Mouse (Mus musculus) limb, embryonic 13.5 days (tissue): Measurements from ENCODE around the gene Inpp5b. TPM values are rescaled to one million over a fixed set of nuclear protein-coding genes. Genes with fewer than 3 reads are reported as not detected.

Experiments used
- ATAC-seq: fragments of 200-750 bp; cut with Nextera tagmentation; 2 replicates; pipeline ENCODE4 v1.8.0; 2017; ENCODE audit warnings: low read depth, moderate number of reproducible peaks, moderate TSS enrichment; ENCODE audit not compliant: low FRiP score
- H3K27ac ChIP-seq: fragments of 300-500 bp; sonication (generic); 2 replicates; pipeline ENCODE4 v1.5.1; 2015; ENCODE audit warnings: inconsistent platforms, mild to moderate bottlenecking, moderate library complexity
- H3K27me3 ChIP-seq: fragments of 300-500 bp; sonication (generic); 2 replicates; pipeline ENCODE4 v1.6.1; 2015; ENCODE audit warnings: mild to moderate bottlenecking, inconsistent platforms
- H3K36me3 ChIP-seq: fragments of 300-500 bp; sonication (generic); 2 replicates; pipeline ENCODE4 v1.6.1; 2015; ENCODE audit warnings: inconsistent platforms, mild to moderate bottlenecking, moderate library complexity
- H3K4me1 ChIP-seq: fragments of 300-500 bp; sonication (generic); 2 replicates; pipeline ENCODE4 v1.6.1; 2015; ENCODE audit warnings: inconsistent platforms
- H3K4me2 ChIP-seq: fragments of 300-500 bp; sonication (generic); replicated peaks from 2 replicates; pipeline ENCODE4 v1.6.1; 2015; ENCODE audit warnings: inconsistent platforms, mild to moderate bottlenecking, moderate library complexity
- H3K4me3 ChIP-seq: fragments of 300-500 bp; sonication (generic); 2 replicates; pipeline ENCODE4 v1.5.1; 2015; ENCODE audit warnings: moderate library complexity, mild to moderate bottlenecking, inconsistent platforms
- H3K9ac ChIP-seq: fragments of 300-500 bp; sonication (generic); 2 replicates; pipeline ENCODE4 v1.6.1; 2015; ENCODE audit warnings: mild to moderate bottlenecking, inconsistent platforms
- H3K9me3 ChIP-seq: fragments of 300-500 bp; sonication (generic); 2 replicates; pipeline ENCODE4 v1.6.1; 2016; ENCODE audit warnings: inconsistent platforms
- WGBS: fragments of 180-500 bp; shearing (Covaris S2); methylation state at CpG from one replicate; pipeline ENCODE4 v1.1.7; 2015; 5-methylcytosine and 5-hydroxymethylcytosine counted together
- polyA plus RNA-seq: library from polyadenylated mRNA; unstranded; fragments of >200 nt; fragmentation: Nextera tagmentation; extraction: Ambion mirVana; gene quantifications from 2 replicates; pipeline ENCODE4 v1.2.1, GENCODE M21; 2015

Gene Inpp5b
- 24.6 and 25.2 TPM in 2 replicates for polyA plus RNA-seq

DNA sequence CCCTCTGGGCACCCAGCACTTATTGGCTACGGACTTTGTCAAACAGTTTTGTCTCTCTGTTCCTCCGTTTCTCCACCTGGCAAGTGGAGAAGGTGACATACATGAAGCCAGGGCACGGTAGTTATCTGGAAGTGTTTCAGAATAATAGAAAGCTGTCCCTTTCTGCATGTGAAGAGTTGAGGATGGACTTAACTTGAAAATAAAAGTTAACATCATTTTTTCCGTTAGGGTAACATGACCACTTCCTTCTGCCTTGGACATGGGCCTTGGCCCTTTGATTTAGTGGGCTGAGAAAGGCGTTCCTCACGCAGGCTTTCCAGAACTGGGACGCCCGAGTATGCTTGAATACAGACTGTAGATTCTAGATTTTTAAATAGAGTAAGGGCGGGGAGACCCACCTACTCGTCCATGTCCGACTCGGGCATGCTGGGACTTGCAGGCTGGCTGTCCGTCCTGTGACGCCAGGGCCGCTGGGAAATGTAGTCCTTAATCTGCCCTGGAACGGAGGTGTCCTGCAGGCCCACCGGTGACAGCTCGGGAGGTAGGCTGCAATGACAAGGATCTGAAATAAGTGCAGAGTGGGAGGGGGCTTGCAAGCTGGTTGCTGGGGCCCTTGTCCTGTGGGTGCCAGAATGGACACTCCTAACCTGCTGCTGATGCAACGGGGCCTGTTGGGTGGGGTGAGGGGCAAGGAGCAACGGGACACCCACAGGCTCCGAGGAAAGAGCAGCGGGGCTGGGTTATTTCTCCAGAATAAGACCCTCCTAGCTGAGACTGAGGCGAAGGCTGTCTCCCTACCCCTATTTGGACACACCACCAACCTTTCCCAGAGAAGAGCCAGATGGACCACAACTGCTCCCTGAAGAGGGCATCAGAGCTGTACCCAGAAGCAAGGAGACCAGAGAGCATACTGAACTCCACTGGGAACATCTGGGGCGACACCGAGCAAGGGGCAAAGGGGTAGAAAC, at the start of gene Inpp5b:
TSS of gene Inpp5b (plus strand) at position 475 of the 968 bp plus-strand sequence.
- whole genome bisulfite sequencing, result 18% methylated on average over 25 of the region's 25 CpGs
- H3K36me3 ChIP-seq, result peaks cover 11% of the 10 kb centered on the region
- H3K4me3 ChIP-seq, result peak within 1 kb of the TSS; percentile 54
- peaks cover 11% of the 10 kb centered on the region; the same call in 1 of the 2 replicates for H3K4me1 ChIP-seq
- H3K27ac ChIP-seq, result no peak within 1 kb of the TSS
- no peaks in the 10 kb centered on the region for H3K27me3 ChIP-seq
- peak within 1 kb of the TSS; percentile 77 for H3K9ac ChIP-seq
- H3K4me2 ChIP-seq, result peak within 1 kb of the TSS; percentile 77
- no peaks in the 10 kb centered on the region for H3K9me3 ChIP-seq
- ATAC-seq, result peak; percentile 90

DNA sequence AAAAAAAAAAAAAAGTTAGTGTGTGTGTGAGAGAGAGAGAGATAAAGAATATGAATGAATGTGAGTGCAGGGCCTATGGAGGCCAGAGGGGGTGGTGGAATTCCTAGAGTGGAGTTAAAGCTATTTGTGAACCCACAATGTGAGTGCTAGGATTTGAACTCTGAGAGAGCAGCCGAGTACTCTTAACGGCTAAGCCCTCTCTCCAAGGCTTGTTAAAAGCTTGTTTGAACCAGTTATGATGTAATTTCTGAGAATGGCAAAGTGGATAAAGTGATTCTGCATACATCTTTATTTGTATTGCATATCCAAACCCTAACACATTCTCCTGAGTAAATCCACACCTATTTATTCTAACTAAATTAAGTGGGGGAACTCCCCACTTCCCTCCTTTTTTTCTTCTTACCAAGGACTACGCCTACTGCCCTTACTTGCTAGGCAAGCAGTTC, 49.2 kb upstream of the Inpp5b start:
- H3K4me1 ChIP-seq, result peaks cover 31% of the 10 kb centered on the region
- 69% methylated on average over 3 of the region's 3 CpGs for WGBS

DNA sequence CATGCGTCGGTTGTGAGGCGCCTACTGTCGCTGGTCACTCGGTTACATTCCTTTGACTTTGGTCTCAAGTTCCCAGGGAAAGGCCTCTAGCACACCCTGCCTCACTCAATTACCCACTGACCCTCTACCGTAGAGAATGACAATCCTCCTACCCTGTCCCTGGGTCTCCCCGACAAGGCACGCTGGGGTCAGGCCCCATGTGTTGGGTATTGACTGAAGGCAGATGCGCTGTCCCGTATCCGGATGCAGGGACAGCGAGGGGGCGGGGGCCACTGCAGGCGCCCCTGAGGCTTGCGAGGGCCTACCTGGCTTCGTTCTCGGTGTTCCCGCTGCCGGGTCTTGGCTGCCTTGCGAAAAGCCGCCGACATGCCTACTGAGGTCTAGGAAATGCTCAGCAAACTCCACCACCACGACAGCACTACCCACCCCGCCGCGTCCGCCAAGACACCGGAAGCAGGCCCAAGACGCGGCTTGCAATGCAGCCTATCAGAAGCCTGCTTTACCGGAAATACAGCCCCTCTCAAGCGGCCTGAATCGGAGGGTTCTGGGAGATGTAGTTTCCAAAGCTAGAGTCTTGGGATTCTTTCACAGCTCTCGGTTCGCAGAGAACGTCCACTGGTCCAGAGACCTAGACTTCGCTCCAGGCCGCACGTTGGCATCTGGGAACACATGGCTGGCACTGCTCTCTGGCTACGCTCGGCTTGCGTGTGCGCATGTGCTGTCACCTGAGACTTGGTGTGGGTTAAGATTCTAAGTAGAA, 48.3 kb upstream of the Inpp5b start, which contains the start of gene Utp11:
TSS of gene Utp11 (minus strand) at position 466 of the 760 bp plus-strand sequence.
- Histone ChIP-seq H3K4me3 (peak within 1 kb of the TSS; percentile 88), H3K4me2 (peak within 1 kb of the TSS; percentile 88), H3K9me3 (no peaks in the 10 kb centered on the region), H3K9ac (peak within 1 kb of the TSS; percentile 95), H3K27ac (peak within 1 kb of the TSS; percentile 73), H3K27me3 (0 out of 2 replicates have a peak, but pooled peaks cover 3% of the 10 kb centered on the region), H3K4me1 (peaks cover 31% of the 10 kb centered on the region), H3K36me3 (0 out of 2 replicates have a peak, but pooled peaks cover 6% of the 10 kb centered on the region)
- under 1% methylated on average over 43 of the region's 43 CpGs for WGBS
- peak; percentile 97 for ATAC-seq

More for the DNA sequence above, 49.2 kb upstream of the Inpp5b start:
- ATAC-seq, result no peak
- H3K27me3 ChIP-seq, result 0 out of 2 replicates have a peak, but pooled peaks cover 3% of the 10 kb centered on the region
- H3K36me3 ChIP-seq, result peaks cover 15% of the 10 kb centered on the region
- H3K4me2 ChIP-seq, result peak overlapping the region; percentile 88
- peak overlapping the region; percentile 95 for H3K9ac ChIP-seq
- peak overlapping the region; percentile 88 for H3K4me3 ChIP-seq
- H3K9me3 ChIP-seq, result no peaks in the 10 kb centered on the region
- H3K27ac ChIP-seq, result no peak overlapping the region

DNA sequence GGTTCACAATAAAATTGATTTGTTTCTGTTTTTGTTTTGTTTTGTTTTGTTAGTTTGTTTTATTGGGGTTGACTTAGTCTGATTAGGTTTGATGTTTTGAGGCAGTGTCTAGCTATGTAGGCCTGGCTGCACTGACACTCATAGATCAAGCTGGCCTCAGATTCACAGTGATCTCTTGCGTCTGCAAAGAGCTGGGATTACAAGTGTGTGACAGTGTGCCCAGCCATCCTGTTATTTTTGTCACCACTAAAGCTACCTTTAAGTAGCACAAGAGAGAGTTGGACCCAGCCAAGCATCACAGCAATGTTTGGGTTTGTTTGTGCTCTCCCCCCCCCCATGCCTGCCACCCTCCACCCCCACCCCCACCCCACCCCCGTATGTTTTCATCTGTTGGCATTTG, 47.1 kb upstream of the Inpp5b start:
- no peak overlapping the region for H3K4me3 ChIP-seq
- no peak overlapping the region for H3K27ac ChIP-seq
- H3K36me3 ChIP-seq, result 0 out of 2 replicates have a peak, but pooled peaks cover 4% of the 10 kb centered on the region
- H3K4me2 ChIP-seq, result no peak overlapping the region
- H3K4me1 ChIP-seq, result peaks cover 33% of the 10 kb centered on the region
- 0 out of 2 replicates have a peak, but pooled peaks cover 3% of the 10 kb centered on the region for H3K27me3 ChIP-seq
- ATAC-seq, result no peak
- H3K9me3 ChIP-seq, result no peaks in the 10 kb centered on the region
- WGBS, result 78% methylated on average over 2 of the region's 2 CpGs
- H3K9ac ChIP-seq, result no peak overlapping the region

DNA sequence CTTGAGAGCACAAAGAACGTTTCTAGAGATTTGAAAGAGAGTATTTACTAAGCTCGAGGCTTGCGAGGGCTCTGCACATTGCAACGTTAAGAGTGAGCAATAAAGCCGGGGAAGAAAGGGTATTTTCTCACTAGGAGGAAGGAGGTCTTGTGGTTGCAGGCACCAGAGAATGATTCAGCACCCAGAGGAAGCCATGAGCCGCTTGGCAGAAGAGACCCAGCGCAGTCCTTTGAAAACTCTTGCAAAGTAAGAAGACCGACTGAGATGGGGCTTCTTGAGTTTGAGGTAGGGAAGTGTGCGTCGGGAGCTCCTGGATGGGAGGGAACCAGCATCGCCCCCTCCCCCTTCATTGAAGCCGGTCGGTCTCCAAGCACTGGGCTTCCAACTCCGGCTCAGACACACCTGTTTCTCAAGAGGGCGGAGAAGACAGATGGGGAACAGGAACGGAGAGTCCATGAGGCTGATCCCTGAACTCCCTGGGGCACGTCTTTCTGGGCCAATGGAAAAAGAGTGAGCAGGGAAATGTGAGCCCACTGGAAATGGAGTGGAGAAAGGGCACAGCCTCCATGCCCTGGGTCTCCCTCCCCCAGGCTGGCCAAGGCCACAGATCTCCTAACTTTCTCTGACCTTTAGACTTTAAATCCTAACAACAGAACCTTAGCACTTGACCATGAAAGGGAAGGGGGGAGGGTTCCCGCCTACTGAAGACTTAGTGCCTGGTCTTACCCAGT, 45.7 kb upstream of the Inpp5b start:
- H3K27ac ChIP-seq, result 0 out of 2 replicates have a peak overlapping the region, but pooled peaks have one; percentile 6
- no peak overlapping the region for H3K9ac ChIP-seq
- peak overlapping the region; percentile 2; the same call in 1 of the 2 replicates for H3K4me3 ChIP-seq
- WGBS, result 9% methylated on average over 18 of the region's 18 CpGs
- 0 out of 2 replicates have a peak, but pooled peaks cover 3% of the 10 kb centered on the region for H3K27me3 ChIP-seq
- H3K36me3 ChIP-seq, result 0 out of 2 replicates have a peak, but pooled peaks cover 2% of the 10 kb centered on the region
- peaks cover 34% of the 10 kb centered on the region for H3K4me1 ChIP-seq
- H3K9me3 ChIP-seq, result no peaks in the 10 kb centered on the region
- no peak for ATAC-seq
- H3K4me2 ChIP-seq, result peak overlapping the region; percentile 45

DNA sequence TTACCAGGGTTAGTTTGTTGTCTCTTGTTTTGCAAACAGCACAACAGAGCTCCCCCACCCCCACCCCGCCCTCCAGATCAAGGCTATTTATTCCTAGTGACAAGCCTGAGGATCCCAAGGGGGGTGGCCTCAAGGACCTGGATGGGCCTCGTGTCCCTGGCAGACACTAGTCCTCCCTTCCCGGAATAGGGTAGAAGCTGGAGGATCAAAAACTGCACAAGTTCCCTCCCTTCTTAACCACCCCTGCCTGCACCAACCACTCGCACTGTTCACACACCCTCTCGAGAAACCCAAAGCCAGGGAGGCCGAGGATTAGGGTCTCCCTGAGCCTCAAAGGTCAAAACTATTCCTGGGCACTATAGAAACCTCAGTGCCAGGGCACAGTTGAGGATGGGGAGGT, 41.9 kb upstream of the Inpp5b start:
- Histone ChIP-seq H3K4me1 (peaks cover 47% of the 10 kb centered on the region), H3K9ac (peak overlapping the region; percentile 94; the same call in 1 of the 2 replicates), H3K36me3 (no peaks in the 10 kb centered on the region), H3K4me3 (peak overlapping the region; percentile 93), H3K27ac (peak overlapping the region; percentile 94), H3K9me3 (no peaks in the 10 kb centered on the region), H3K4me2 (peak overlapping the region; percentile 77), H3K27me3 (0 out of 2 replicates have a peak, but pooled peaks cover 3% of the 10 kb centered on the region)
- ATAC-seq, result no peak
- 10% methylated on average over 6 of the region's 6 CpGs for WGBS

DNA sequence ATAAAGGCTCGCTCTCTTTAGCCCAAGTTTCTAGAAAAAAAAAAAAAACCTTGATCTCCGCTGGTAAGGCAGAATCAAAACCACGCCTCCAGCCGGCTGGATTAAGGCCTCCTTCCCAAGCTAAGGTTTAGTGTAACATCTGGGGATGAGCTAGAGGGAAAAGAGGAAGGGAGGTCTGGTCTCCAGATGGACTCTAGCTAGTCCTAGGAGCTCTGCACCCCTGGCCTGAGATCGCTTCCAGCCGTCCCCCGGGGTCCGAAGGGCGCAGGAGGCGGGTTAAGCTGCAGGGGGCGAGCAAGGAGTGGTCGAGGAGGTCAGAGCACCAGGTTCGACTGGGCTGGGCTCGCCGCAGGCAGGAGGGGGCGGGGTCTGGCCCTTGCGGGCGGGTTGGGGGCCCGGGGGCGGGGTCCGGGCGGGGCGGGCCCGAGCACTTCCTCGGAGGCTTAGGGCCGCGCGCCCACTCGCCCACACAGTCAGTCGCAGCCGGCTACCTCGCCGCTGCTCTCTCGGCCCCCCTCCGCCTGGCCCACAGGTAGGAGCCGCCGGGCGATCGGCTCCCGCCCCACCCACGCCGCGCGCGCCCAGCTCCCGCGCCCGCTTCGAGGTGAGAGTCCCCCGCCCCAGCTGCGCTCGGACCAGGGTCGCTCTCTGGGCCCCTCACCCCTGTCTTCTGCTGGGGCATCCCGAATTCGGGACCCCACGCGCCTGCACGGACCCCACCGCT, 41.2 kb upstream of the Inpp5b start, which contains the start of gene Fhl3:
TSS of gene Fhl3 (plus strand) at position 454 of the 724 bp plus-strand sequence.
- H3K4me2 ChIP-seq, result peak within 1 kb of the TSS; percentile 77
- peak within 1 kb of the TSS; percentile 94 for H3K27ac ChIP-seq
- peaks cover 54% of the 10 kb centered on the region for H3K4me1 ChIP-seq
- under 1% methylated on average over 38 of the region's 59 CpGs for WGBS
- peak within 1 kb of the TSS; percentile 93 for H3K4me3 ChIP-seq
- ATAC-seq, result peak; percentile 74
- no peaks in the 10 kb centered on the region for H3K9me3 ChIP-seq
- H3K27me3 ChIP-seq, result 0 out of 2 replicates have a peak, but pooled peaks cover 3% of the 10 kb centered on the region
- peak within 1 kb of the TSS; percentile 94 for H3K9ac ChIP-seq
- peaks cover 1% of the 10 kb centered on the region for H3K36me3 ChIP-seq

DNA sequence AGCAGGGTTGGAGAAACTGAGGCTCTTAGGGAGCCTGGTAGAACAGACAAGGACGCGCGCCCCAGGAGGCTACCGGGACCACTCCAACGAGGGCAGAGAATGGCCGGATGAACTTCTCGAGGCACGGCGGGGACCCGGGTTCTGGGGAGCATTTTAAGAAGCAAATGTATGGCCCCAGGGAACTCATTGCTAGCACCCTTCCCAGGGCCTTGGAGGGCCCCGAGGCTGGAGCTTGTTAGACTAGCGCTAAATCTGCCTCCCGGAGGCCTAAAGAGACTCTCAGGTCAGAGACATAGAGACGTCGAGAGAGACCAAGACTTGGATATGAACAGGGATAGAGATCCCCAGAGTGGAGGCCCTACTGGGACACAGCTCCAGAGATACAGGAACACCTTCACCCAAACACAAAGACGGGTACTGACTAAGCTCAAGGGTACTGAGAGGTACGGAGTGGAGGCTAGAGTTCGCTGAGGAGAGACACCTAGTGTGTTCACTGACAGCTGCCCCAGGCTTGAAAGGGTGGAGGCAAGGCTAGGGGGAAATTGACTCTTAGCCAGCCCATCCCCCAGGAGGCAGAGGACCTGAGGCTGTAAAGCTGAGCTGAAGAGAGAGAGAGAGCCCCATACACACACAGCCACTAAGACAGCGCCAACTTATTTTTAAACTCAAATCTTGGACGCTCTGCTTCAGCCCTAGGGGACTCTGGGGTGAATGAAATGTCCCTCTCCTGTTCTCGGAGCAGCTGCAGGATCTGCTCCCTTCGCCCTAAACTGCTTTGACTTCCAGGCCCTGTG, 40.4 kb upstream of the Inpp5b start:
- Histone ChIP-seq H3K27me3 (0 out of 2 replicates have a peak, but pooled peaks cover under 1% of the 10 kb centered on the region), H3K27ac (peak overlapping the region; percentile 94), H3K4me1 (peaks cover 56% of the 10 kb centered on the region), H3K36me3 (peaks cover 10% of the 10 kb centered on the region), H3K9me3 (no peaks in the 10 kb centered on the region), H3K4me3 (peak overlapping the region; percentile 93), H3K9ac (peak overlapping the region; percentile 94), H3K4me2 (peak overlapping the region; percentile 77)
- ATAC-seq, result peak; percentile 12
- WGBS, result under 1% methylated on average over 22 of the region's 22 CpGs

DNA sequence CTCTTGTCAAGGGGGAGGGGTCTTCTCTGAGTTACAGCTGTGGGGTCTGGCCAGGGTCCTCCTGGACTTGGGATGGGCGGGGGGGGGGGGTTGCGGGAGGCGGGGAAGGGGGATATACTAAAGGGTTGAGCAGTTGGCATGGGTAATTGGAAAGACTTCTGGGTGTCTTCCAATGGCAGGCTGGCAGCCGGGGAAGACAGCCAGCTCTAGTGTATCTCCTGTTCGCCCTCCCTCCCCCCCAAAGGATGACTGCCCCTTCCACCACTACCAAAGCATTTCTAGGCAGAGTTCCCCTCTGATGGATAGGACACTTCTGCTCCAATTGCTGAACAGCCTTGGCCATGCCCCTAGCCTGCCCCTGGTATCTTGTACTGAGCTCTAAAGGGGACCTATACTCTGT, 39.7 kb upstream of the Inpp5b start:
- no peaks in the 10 kb centered on the region for H3K27me3 ChIP-seq
- H3K27ac ChIP-seq, result peak overlapping the region; percentile 94
- WGBS, result 22% methylated on average over 5 of the region's 5 CpGs
- ATAC-seq, result no peak
- peak overlapping the region; percentile 93 for H3K4me3 ChIP-seq
- H3K36me3 ChIP-seq, result peaks cover 16% of the 10 kb centered on the region
- H3K9me3 ChIP-seq, result no peaks in the 10 kb centered on the region
- H3K9ac ChIP-seq, result peak overlapping the region; percentile 94
- peaks cover 58% of the 10 kb centered on the region for H3K4me1 ChIP-seq
- H3K4me2 ChIP-seq, result peak overlapping the region; percentile 77

DNA sequence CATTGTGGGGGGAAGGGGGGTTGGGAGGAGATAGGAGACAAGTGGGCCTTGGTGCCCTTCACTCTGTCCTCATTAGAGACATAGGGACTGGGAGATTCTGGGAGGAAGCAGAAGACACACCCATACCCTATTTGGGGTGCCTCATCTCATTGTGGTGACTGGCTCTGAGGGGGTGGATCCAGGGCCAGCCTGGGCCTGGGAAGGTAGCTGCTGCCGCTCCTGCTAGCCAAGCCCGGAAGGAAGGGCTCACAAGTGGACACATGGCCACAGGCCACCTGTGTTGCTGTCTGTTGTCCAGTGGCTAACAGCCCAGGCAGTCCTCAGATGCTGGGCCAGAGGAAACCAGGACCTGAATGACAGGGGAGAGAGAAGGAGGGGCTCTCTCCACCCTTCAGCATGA, 38.2 kb upstream of the Inpp5b start:
- H3K4me2 ChIP-seq, result peak overlapping the region; percentile 77
- H3K4me3 ChIP-seq, result peak overlapping the region; percentile 29
- whole genome bisulfite sequencing, result 18% methylated on average over 2 of the region's 2 CpGs
- no peaks in the 10 kb centered on the region for H3K27me3 ChIP-seq
- H3K27ac ChIP-seq, result peak overlapping the region; percentile 97
- peaks cover 26% of the 10 kb centered on the region for H3K36me3 ChIP-seq
- peaks cover 71% of the 10 kb centered on the region for H3K4me1 ChIP-seq
- H3K9ac ChIP-seq, result peak overlapping the region; percentile 63
- no peaks in the 10 kb centered on the region for H3K9me3 ChIP-seq
- ATAC-seq, result no peak
